12 mouse cellular contexts compared by ENCODE assay signal in the genomic region with DNA sequence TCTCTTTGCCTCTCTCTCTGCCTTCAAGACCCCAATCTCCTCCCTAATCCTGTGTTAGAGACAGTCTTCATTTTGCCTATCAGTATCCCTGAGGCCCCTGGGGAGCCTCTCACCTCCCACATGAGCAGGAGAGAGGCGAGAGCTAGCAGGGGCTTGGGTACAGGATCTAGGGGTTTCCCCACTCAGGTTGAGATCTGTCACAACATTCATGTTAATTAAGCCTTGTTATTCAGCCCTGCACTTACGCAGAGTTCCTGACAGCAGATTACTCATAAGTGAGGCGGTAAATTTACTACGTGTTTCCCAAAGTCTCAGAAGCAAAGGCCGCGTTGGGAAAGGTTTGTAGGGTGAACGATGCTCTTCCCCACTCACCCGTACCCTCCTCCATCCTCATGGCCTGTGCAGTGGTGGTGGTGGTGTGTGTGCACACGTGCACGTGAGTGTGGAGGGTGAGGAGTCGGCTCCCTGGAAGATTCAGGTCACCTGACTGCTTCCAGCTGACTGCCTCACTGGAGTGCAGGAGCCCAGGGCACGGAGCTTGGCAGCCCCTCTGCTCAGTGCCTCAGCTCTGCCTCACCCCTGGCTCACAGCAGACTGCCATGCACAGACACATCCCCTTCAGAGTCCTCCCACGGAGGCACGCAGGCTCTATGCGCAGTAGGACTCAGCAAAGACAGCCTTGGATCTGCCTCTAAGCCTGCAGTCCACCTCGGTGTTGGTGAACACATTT. TPM values are rescaled to one million over a fixed set of nuclear protein-coding genes. Genes with fewer than 3 reads are reported as not detected.
DNase-seq lines count a peak whose midpoint lies in the region; ATAC-seq and TF ChIP-seq lines count a peak whose summit lies in the region.
"Had no signal": no experiment of that assay in that cellular context is flagged by ENCODE, and none has a peak within 500 bp of the region (broad histone marks: within the 10 kb centered on the region; RNA-seq: fewer than 3 reads in every experiment).

No protein-coding gene starts in this region.

- TF ChIP-seq EP300 in CH12.LX (IDR thresholded peaks at IDR 0.05; ENCODE audit: low read length) = no peak

- H3K9me3 ChIP-seq in intestine, embryonic 16.5 days (ENCODE audit: control insufficient read depth, low read length) = no peaks in the 10 kb centered on the region
- no peaks in the 10 kb centered on the region for H3K9me3 ChIP-seq in intestine, embryonic 15.5 days
- H3K9me3 ChIP-seq in CH12.LX (replicated peaks; ENCODE audit: low read length) = no peaks in the 10 kb centered on the region
- no peaks in the 10 kb centered on the region for H3K9me3 ChIP-seq in forebrain, embryonic 12.5 days
- H3K9me3 ChIP-seq in midbrain, embryonic 12.5 days = no peaks in the 10 kb centered on the region

- ATAC-seq in intestine, embryonic 16.5 days = peak; percentile 9; the same call in 1 of the 2 replicates
- no peak; the same call in 1 of the 2 replicates for ATAC-seq in intestine, embryonic 15.5 days
- peak; percentile 16; the same call in 1 of the 2 replicates for ATAC-seq in forebrain, embryonic 12.5 days (ENCODE audit: low FRiP score)
- no peak for ATAC-seq in midbrain, embryonic 12.5 days (ENCODE audit: low FRiP score, low read depth)
- ATAC-seq in megakaryocyte, adult 5-6 weeks (ENCODE audit: poor library complexity, severe bottlenecking) = no peak

- in situ Hi-C loops in CH12.LX (cut with MboI; ENCODE audit: low pct_ligation_motif_present, low pct_unique_long_range_greater_than_20kb, low sequenced_read_pairs) = no loop called here

- TF ChIP-seq CTCF in CH12.LX (conservative IDR thresholded peaks at IDR 0.05 in 1 of 2, IDR thresholded peaks at IDR 0.05 in 1 of 2; ENCODE audit: low read depth in 2 of 2, low read length in 2 of 2) = no peak

- H3K9ac ChIP-seq in intestine, embryonic 16.5 days (ENCODE audit: low read depth, low read length) = no peak overlapping the region
- H3K9ac ChIP-seq in intestine, embryonic 15.5 days = no peak overlapping the region
- no peak overlapping the region for H3K9ac ChIP-seq in CH12.LX (ENCODE audit: insufficient read depth, low read depth)
- H3K9ac ChIP-seq in forebrain, embryonic 12.5 days = 0 out of 2 replicates have a peak overlapping the region, but pooled peaks have one; percentile 9
- 0 out of 2 replicates have a peak overlapping the region, but pooled peaks have one; percentile 15 for H3K9ac ChIP-seq in midbrain, embryonic 12.5 days (replicated peaks)
- H3K9ac ChIP-seq: lung, embryonic 14.5 days had no signal

- TF ChIP-seq RAD21 in CH12.LX (IDR thresholded peaks at IDR 0.05; ENCODE audit: low read depth, low read length) = no peak

- WGBS in intestine, embryonic 16.5 days = 70% methylated on average over 16 of the region's 16 CpGs
- 73% methylated on average over 16 of the region's 16 CpGs for WGBS in intestine, embryonic 15.5 days
- 48% methylated on average over 16 of the region's 16 CpGs for WGBS in forebrain, embryonic 12.5 days
- WGBS in midbrain, embryonic 12.5 days = 76% methylated on average over 16 of the region's 16 CpGs

- no peak for TF ChIP-seq POLR2A in CH12.LX (IDR thresholded peaks at IDR 0.05; ENCODE audit: low read depth, low read length)

- H3K4me2 ChIP-seq in intestine, embryonic 16.5 days (ENCODE audit: low read depth, low read length) = no peak overlapping the region
- H3K4me2 ChIP-seq in intestine, embryonic 15.5 days (replicated peaks) = no peak overlapping the region
- H3K4me2 ChIP-seq in CH12.LX (ENCODE audit: insufficient read depth, low read depth, poor library complexity, severe bottlenecking) = no peak overlapping the region
- no peak overlapping the region for H3K4me2 ChIP-seq in forebrain, embryonic 12.5 days
- H3K4me2 ChIP-seq in midbrain, embryonic 12.5 days (replicated peaks) = no peak overlapping the region
- H3K4me2 ChIP-seq: lung, embryonic 14.5 days had no signal

- no peak overlapping the region for H3K27ac ChIP-seq in intestine, embryonic 16.5 days (ENCODE audit: low read length)
- H3K27ac ChIP-seq in intestine, embryonic 15.5 days = no peak overlapping the region
- H3K27ac ChIP-seq in CH12.LX (ENCODE audit: insufficient read depth, low read depth) = no peak overlapping the region
- peak overlapping the region; percentile 90 for H3K27ac ChIP-seq in forebrain, embryonic 12.5 days
- H3K27ac ChIP-seq in midbrain, embryonic 12.5 days (replicated peaks) = peak overlapping the region; percentile 49
- H3K27ac ChIP-seq: heart, adult 2 months had no signal

- no peaks in the 10 kb centered on the region for H3K36me3 ChIP-seq in intestine, embryonic 16.5 days (ENCODE audit: control insufficient read depth, insufficient read depth, low read length)
- H3K36me3 ChIP-seq in intestine, embryonic 15.5 days = no peaks in the 10 kb centered on the region
- H3K36me3 ChIP-seq in CH12.LX (replicated peaks in 1 of 2; ENCODE audit: control insufficient read depth in 1 of 2, insufficient read depth in 1 of 2, low read length in 1 of 2) = peaks cover 0 to 74% of the 10 kb centered on the region in 2 experiments
- H3K36me3 ChIP-seq in forebrain, embryonic 12.5 days (replicated peaks) = peaks cover 10% of the 10 kb centered on the region; the same call in 1 of the 2 replicates
- 0 out of 2 replicates have a peak, but pooled peaks cover 12% of the 10 kb centered on the region for H3K36me3 ChIP-seq in midbrain, embryonic 12.5 days

- no peaks in the 10 kb centered on the region for H3K79me2 ChIP-seq in CH12.LX (replicated peaks; ENCODE audit: control insufficient read depth, extremely low read depth, insufficient read depth, poor library complexity, severe bottlenecking)

- no peak overlapping the region for H3K4me3 ChIP-seq in intestine, embryonic 16.5 days (ENCODE audit: low read length)
- no peak overlapping the region for H3K4me3 ChIP-seq in intestine, embryonic 15.5 days (replicated peaks)
- H3K4me3 ChIP-seq in CH12.LX (replicated peaks in 1 of 3; ENCODE audit: low read depth in 2 of 3, low read length in 2 of 3, poor library complexity in 1 of 3) = peak overlapping the region in 1 of 3 experiments; percentile 28
- no peak overlapping the region for H3K4me3 ChIP-seq in forebrain, embryonic 12.5 days (replicated peaks)
- H3K4me3 ChIP-seq in midbrain, embryonic 12.5 days = no peak overlapping the region
- H3K4me3 ChIP-seq: heart, adult 2 months had no signal

- no peaks in the 10 kb centered on the region for H3K27me3 ChIP-seq in intestine, embryonic 16.5 days (replicated peaks; ENCODE audit: control insufficient read depth, insufficient read depth, low read length)
- H3K27me3 ChIP-seq in intestine, embryonic 15.5 days (replicated peaks) = no peaks in the 10 kb centered on the region
- no peaks in the 10 kb centered on the region for H3K27me3 ChIP-seq in CH12.LX (replicated peaks)
- no peaks in the 10 kb centered on the region for H3K27me3 ChIP-seq in forebrain, embryonic 12.5 days
- H3K27me3 ChIP-seq in midbrain, embryonic 12.5 days = peaks cover 9% of the 10 kb centered on the region; the same call in 1 of the 2 replicates

- dilution Hi-C loops in CH12.LX (cut with MboI; ENCODE audit: extremely low pct_ligation_motif_present, extremely low pct_unique_long_range_greater_than_20kb, low sequenced_read_pairs) = no loop called here

- H3K4me1 ChIP-seq in intestine, embryonic 16.5 days (ENCODE audit: control insufficient read depth, insufficient read depth, low read length) = no peaks in the 10 kb centered on the region
- peaks cover 14% of the 10 kb centered on the region; the same call in 1 of the 2 replicates for H3K4me1 ChIP-seq in intestine, embryonic 15.5 days (replicated peaks)
- H3K4me1 ChIP-seq in CH12.LX (ENCODE audit: control insufficient read depth in 1 of 2, insufficient read depth in 2 of 2) = peaks cover 13 to 50% of the 10 kb centered on the region in 2 experiments
- H3K4me1 ChIP-seq in forebrain, embryonic 12.5 days = peaks cover 95% of the 10 kb centered on the region
- peaks cover 75% of the 10 kb centered on the region for H3K4me1 ChIP-seq in midbrain, embryonic 12.5 days

- DNase-seq in CH12.LX (ENCODE audit: extremely low read depth) = peak; percentile 55
- no peak for DNase-seq in urinary bladder, adult 2 months (ENCODE audit: low spot score)
- no peak for DNase-seq in urinary bladder, adult 18-20 months (ENCODE audit: low spot score in 2 of 2)
- DNase-seq: adrenal gland, postnatal 10 days; heart, adult 2 months; lung, embryonic 14.5 days; thymus, adult 18-20 months had no signal

TF ChIP-seq in CH12.LX, 34 proteins besides CTCF, POLR2A, EP300 and RAD21:
- TF ChIP-seq IRF4 (IDR thresholded peaks at IDR 0.05; ENCODE audit: low read depth, low read length) = no peak
- TF ChIP-seq BHLHE40 (IDR thresholded peaks at IDR 0.05; ENCODE audit: low read depth, low read length) = peak; percentile 88

RNA-seq across cellular contexts. Expression of gene Lrp8, which starts 18.1 kb away (rescaled TPM):
- polyA plus RNA-seq in intestine, embryonic 16.5 days (2015; fragmentation: Nextera tagmentation; extraction: Ambion mirVana) = 0.82 and 0.99 TPM in 2 replicates
- 3.4 and 4.2 TPM in 2 replicates for polyA plus RNA-seq in intestine, embryonic 15.5 days (2015; fragmentation: Nextera tagmentation; extraction: Ambion mirVana)
- 12.8 and 14.2 TPM in 2 replicates for total RNA-seq in CH12.LX (2012; rRNA removed)
- 5.0 and 6.4 TPM in 2 replicates for total RNA-seq in CH12.LX (2014; rRNA removed)
- polyA plus RNA-seq in CH12.LX (2012; ENCODE audit: insufficient read length, low read depth) = 21.1 and 25.2 TPM in 2 replicates
- 43.3 and 48.3 TPM in 2 replicates for polyA plus RNA-seq in forebrain, embryonic 12.5 days (2016; fragmentation: Nextera tagmentation; extraction: Ambion mirVana)
- 40.1 and 47.7 TPM in 2 replicates for polyA plus RNA-seq in midbrain, embryonic 12.5 days (2016; fragmentation: Nextera tagmentation; extraction: Ambion mirVana)
- 0.61 and 0.66 TPM in 2 replicates for polyA plus RNA-seq in urinary bladder, adult 2 months (2012; rRNA removed)
- total RNA-seq in megakaryocyte, adult 5-6 weeks (2015) = 4.9 and 6.7 TPM in 2 replicates
- 5.0 and 6.3 TPM in 2 replicates for total RNA-seq in megakaryocyte, adult 5-6 weeks (2017)

RNA-seq across cellular contexts. Expression of gene Magoh, which starts 59.4 kb away (rescaled TPM):
- 132 and 139 TPM in 2 replicates for polyA plus RNA-seq in intestine, embryonic 16.5 days (2015; fragmentation: Nextera tagmentation; extraction: Ambion mirVana)
- 160 and 194 TPM in 2 replicates for polyA plus RNA-seq in intestine, embryonic 15.5 days (2015; fragmentation: Nextera tagmentation; extraction: Ambion mirVana)
- total RNA-seq in CH12.LX (2012; rRNA removed) = 165 and 201 TPM in 2 replicates
- total RNA-seq in CH12.LX (2014; rRNA removed) = 369 and 395 TPM in 2 replicates
- 217 and 230 TPM in 2 replicates for polyA plus RNA-seq in CH12.LX (2012; ENCODE audit: insufficient read length, low read depth)
- polyA plus RNA-seq in forebrain, embryonic 12.5 days (2016; fragmentation: Nextera tagmentation; extraction: Ambion mirVana) = 232 and 233 TPM in 2 replicates
- polyA plus RNA-seq in midbrain, embryonic 12.5 days (2016; fragmentation: Nextera tagmentation; extraction: Ambion mirVana) = 206 and 210 TPM in 2 replicates
- polyA plus RNA-seq in urinary bladder, adult 2 months (2012; rRNA removed) = 83.8 and 88.7 TPM in 2 replicates
- 131 and 134 TPM in 2 replicates for total RNA-seq in megakaryocyte, adult 5-6 weeks (2015)
- 208 and 218 TPM in 2 replicates for total RNA-seq in megakaryocyte, adult 5-6 weeks (2017)

Comparison
In these comparisons a context has a peak if more than half of its experiments do, and no peak if none do; other contexts are left out.
1. ATAC-seq: peak in intestine, embryonic 16.5 days (single experiment) and forebrain, embryonic 12.5 days (single experiment); none in intestine, embryonic 15.5 days (single experiment), midbrain, embryonic 12.5 days (single experiment) and megakaryocyte, adult 5-6 weeks (single experiment).
2. H3K27ac ChIP-seq: peak in forebrain, embryonic 12.5 days (single experiment) and midbrain, embryonic 12.5 days (single experiment); none in intestine, embryonic 16.5 days (single experiment), intestine, embryonic 15.5 days (single experiment) and CH12.LX (single experiment).
3. H3K9ac ChIP-seq: peak in forebrain, embryonic 12.5 days (single experiment) and midbrain, embryonic 12.5 days (single experiment); none in intestine, embryonic 16.5 days (single experiment), intestine, embryonic 15.5 days (single experiment) and CH12.LX (single experiment).